ENCODE assay signal across 7 mouse cellular contexts in genomic region chr11:114822727-114823126, GRCm38 (mm10). TPM values are rescaled to one million over a fixed set of nuclear protein-coding genes. Genes with fewer than 3 reads are reported as not detected.
DNase-seq lines count a peak whose midpoint lies in the region; ATAC-seq and TF ChIP-seq lines count a peak whose summit lies in the region.

No protein-coding gene starts in this region.

- H3K9me3 ChIP-seq in heart, embryonic 11.5 days (replicated peaks; ENCODE audit: control insufficient read depth, low read length) = no peaks in the 10 kb centered on the region
- H3K9me3 ChIP-seq in limb, embryonic 14.5 days (ENCODE audit: control insufficient read depth, low read length) = no peaks in the 10 kb centered on the region

- no peak for TF ChIP-seq POLR2A in limb, embryonic 14.5 days (IDR thresholded peaks at IDR 0.05; ENCODE audit: borderline replicate concordance, extremely low read depth, insufficient read depth, insufficient read length)

- no peaks in the 10 kb centered on the region for H3K27me3 ChIP-seq in heart, embryonic 11.5 days (ENCODE audit: control insufficient read depth, insufficient read depth, low read length)
- no peaks in the 10 kb centered on the region for H3K27me3 ChIP-seq in limb, embryonic 14.5 days (ENCODE audit: control insufficient read depth, insufficient read depth, low read length)

- ATAC-seq in heart, embryonic 11.5 days (replicated peaks; ENCODE audit: insufficient number of reproducible peaks, low FRiP score, low TSS enrichment) = no peak
- ATAC-seq in limb, embryonic 14.5 days (ENCODE audit: low FRiP score, low read depth) = peak; percentile 85
- no peak for ATAC-seq in megakaryocyte progenitor cell, adult 5-6 weeks (replicated peaks; ENCODE audit: poor library complexity)

- peaks cover 14% of the 10 kb centered on the region for H3K4me1 ChIP-seq in heart, embryonic 11.5 days (ENCODE audit: control insufficient read depth, insufficient read depth, low read length)
- peaks cover 14% of the 10 kb centered on the region for H3K4me1 ChIP-seq in limb, embryonic 14.5 days (ENCODE audit: control insufficient read depth, insufficient read depth, low read length)

- no peak overlapping the region for H3K4me3 ChIP-seq in heart, embryonic 11.5 days (ENCODE audit: low read depth, low read length)
- no peak overlapping the region for H3K4me3 ChIP-seq in limb, embryonic 14.5 days (replicated peaks; ENCODE audit: low read length)

- H3K9ac ChIP-seq in heart, embryonic 11.5 days (ENCODE audit: low read depth, low read length) = no peak overlapping the region
- H3K9ac ChIP-seq in limb, embryonic 14.5 days (ENCODE audit: low read depth, low read length, severe bottlenecking) = no peak overlapping the region

- peak overlapping the region; percentile 5 for H3K4me2 ChIP-seq in heart, embryonic 11.5 days
- H3K4me2 ChIP-seq in limb, embryonic 14.5 days (replicated peaks; ENCODE audit: low read depth, low read length, severe bottlenecking) = peak overlapping the region; percentile 29; the same call in 1 of the 2 replicates

- DNase-seq in brain, embryonic 18.5 days (ENCODE audit: low read depth, low spot score) = peak; percentile 36
- peak; percentile 84 to 87 for DNase-seq in cerebellum, postnatal 25 days
- DNase-seq in kidney, postnatal 14 days = peak; percentile 79
- peak; percentile 83 for DNase-seq in limb, embryonic 14.5 days (ENCODE audit: low spot score)
- peak; percentile 92 to 95 for DNase-seq in right cerebral cortex, postnatal 10 days (ENCODE audit: low spot score in 2 of 2)

- 53% methylated on average over 12 of the region's 12 CpGs for WGBS in heart, embryonic 11.5 days (ENCODE audit: insufficient replicate concordance)
- 38% methylated on average over 12 of the region's 12 CpGs for WGBS in limb, embryonic 14.5 days

- H3K36me3 ChIP-seq in heart, embryonic 11.5 days (ENCODE audit: control insufficient read depth, insufficient read depth, low read length) = no peaks in the 10 kb centered on the region
- H3K36me3 ChIP-seq in limb, embryonic 14.5 days (ENCODE audit: control insufficient read depth, insufficient read depth, low read length) = no peaks in the 10 kb centered on the region

- H3K27ac ChIP-seq in heart, embryonic 11.5 days (ENCODE audit: low read depth, low read length) = peak overlapping the region; percentile 10
- peak overlapping the region; percentile 56 for H3K27ac ChIP-seq in limb, embryonic 14.5 days (replicated peaks; ENCODE audit: low read depth, low read length)

RNA-seq across cellular contexts. Expression of gene Gpr142, which starts 24.0 kb away (rescaled TPM):
- polyA plus RNA-seq in heart, embryonic 11.5 days (2014; fragmentation: Nextera tagmentation; extraction: Ambion mirVana) = 0.27 TPM in 1 of 2 replicates, not detected in the other
- 0.19 TPM in 1 of 2 replicates, not detected in the other for polyA plus RNA-seq in limb, embryonic 14.5 days (2012; rRNA removed)
- not detected in 2 replicates for polyA plus RNA-seq in limb, embryonic 14.5 days (2014; fragmentation: Nextera tagmentation; extraction: Ambion mirVana)
- not detected in 2 replicates for total RNA-seq in megakaryocyte progenitor cell, adult 5-6 weeks (2015)
- not detected in 2 replicates for total RNA-seq in megakaryocyte progenitor cell, adult 5-6 weeks (2017)

RNA-seq across cellular contexts. Expression of gene Btbd17, which starts 27.0 kb away (rescaled TPM):
- polyA plus RNA-seq in heart, embryonic 11.5 days (2014; fragmentation: Nextera tagmentation; extraction: Ambion mirVana) = 0.09 TPM in 1 of 2 replicates, not detected in the other
- 2.7 and 3.2 TPM in 2 replicates for polyA plus RNA-seq in limb, embryonic 14.5 days (2012; rRNA removed)
- polyA plus RNA-seq in limb, embryonic 14.5 days (2014; fragmentation: Nextera tagmentation; extraction: Ambion mirVana) = 1.00 and 1.4 TPM in 2 replicates
- total RNA-seq in megakaryocyte progenitor cell, adult 5-6 weeks (2015) = not detected in 2 replicates
- not detected in 2 replicates for total RNA-seq in megakaryocyte progenitor cell, adult 5-6 weeks (2017)

RNA-seq across cellular contexts. Expression of gene Gprc5c, which starts 28.2 kb away (rescaled TPM):
- 21.8 and 23.0 TPM in 2 replicates for polyA plus RNA-seq in heart, embryonic 11.5 days (2014; fragmentation: Nextera tagmentation; extraction: Ambion mirVana)
- 34.1 and 48.8 TPM in 2 replicates for polyA plus RNA-seq in limb, embryonic 14.5 days (2012; rRNA removed)
- 35.5 and 42.3 TPM in 2 replicates for polyA plus RNA-seq in limb, embryonic 14.5 days (2014; fragmentation: Nextera tagmentation; extraction: Ambion mirVana)
- total RNA-seq in megakaryocyte progenitor cell, adult 5-6 weeks (2015) = not detected in 2 replicates
- total RNA-seq in megakaryocyte progenitor cell, adult 5-6 weeks (2017) = 0.67 TPM in 1 of 2 replicates, not detected in the other

RNA-seq across cellular contexts. Expression of gene Kif19a, which starts 57.5 kb away (rescaled TPM):
- 0.13 TPM in 1 of 2 replicates, not detected in the other for polyA plus RNA-seq in heart, embryonic 11.5 days (2014; fragmentation: Nextera tagmentation; extraction: Ambion mirVana)
- 0.93 and 1.1 TPM in 2 replicates for polyA plus RNA-seq in limb, embryonic 14.5 days (2012; rRNA removed)
- polyA plus RNA-seq in limb, embryonic 14.5 days (2014; fragmentation: Nextera tagmentation; extraction: Ambion mirVana) = 0.17 and 0.39 TPM in 2 replicates
- not detected in 2 replicates for total RNA-seq in megakaryocyte progenitor cell, adult 5-6 weeks (2015)
- total RNA-seq in megakaryocyte progenitor cell, adult 5-6 weeks (2017) = not detected in 2 replicates

Comparison
In these comparisons a context has a peak if more than half of its experiments do, and no peak if none do; other contexts are left out.
1. DNase-seq: peak in every context shown above with its lines; median percentile 94 in right cerebral cortex, postnatal 10 days; 86 in cerebellum, postnatal 25 days; 83 in limb, embryonic 14.5 days; 79 in kidney, postnatal 14 days; 36 in brain, embryonic 18.5 days.